Mouse (Mus musculus): ENCODE measurements around the gene Rbp3.

The Rbp3 gene

DNA sequence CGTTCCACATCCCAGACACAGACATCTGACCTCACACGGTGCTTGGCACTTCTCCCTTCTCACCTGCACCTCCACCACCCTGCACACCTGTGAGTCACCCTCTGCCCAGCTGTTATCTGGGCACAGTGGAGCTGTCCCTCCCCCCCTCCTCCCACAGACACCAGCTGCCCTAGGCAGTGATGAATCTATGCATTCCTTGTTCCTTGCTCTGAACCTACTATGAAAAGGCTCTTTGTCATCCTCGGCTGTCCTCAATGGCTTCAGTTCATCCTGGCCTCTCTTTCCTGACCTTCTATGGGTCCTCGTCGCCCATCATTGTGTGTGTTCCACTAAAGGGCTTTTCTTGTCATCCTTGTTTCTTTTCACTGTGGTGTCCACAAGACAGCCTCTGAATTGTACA is 20.9 kb downstream of the Rbp3 start:
- no peak for DNase-seq (ENCODE audit: low spot score in 2 of 2)

DNA sequence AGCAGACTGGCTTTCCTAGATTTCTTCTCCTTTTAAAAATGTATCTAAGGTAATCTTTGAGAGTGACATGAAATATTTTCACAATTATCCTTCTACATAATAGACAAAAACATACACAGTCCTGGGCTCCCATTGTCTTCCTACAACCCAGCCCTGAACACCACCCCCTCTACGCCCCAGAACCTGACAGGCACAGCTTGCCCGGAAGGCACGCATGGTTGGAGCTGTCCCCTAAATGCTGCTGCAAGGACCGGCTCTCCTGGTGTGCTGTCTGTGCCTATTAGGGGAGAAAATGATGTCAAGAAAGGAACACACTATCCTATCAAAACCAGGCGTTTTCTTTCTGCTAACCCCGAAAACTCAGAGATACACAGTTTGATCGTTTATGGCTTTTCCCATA is 23.9 kb downstream of the Rbp3 start:
- no peak for DNase-seq (ENCODE audit: low spot score in 2 of 2)

DNA sequence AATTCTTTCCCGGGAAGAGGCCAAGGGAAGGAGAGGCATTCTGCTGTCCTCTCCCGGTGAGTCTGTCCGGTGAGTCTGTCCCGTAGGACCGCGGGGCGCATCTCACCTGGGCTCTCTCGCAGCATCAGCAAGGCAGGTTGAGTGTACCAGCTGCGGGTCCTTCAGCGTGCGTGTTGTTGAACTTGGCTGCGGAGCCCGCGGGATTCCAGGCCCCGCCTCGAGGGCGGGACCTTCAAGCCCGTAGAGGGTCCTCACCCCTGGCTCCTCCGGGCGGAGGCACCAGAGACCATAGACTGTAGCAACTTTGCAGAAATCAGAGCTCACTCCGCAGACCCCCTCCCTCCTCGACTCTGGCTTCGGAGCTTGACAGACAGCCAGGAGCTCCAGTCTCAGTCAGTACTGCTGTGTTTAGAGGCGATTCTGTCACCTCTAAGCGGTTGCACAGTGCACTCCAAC is 24.8 kb downstream of the Rbp3 start, which contains the start of gene Zfp488:
Gene Zfp488, minus strand, starts transcription at position 161 of the 456 bp plus-strand sequence.
- no peak for DNase-seq (ENCODE audit: low spot score in 2 of 2)

DNA sequence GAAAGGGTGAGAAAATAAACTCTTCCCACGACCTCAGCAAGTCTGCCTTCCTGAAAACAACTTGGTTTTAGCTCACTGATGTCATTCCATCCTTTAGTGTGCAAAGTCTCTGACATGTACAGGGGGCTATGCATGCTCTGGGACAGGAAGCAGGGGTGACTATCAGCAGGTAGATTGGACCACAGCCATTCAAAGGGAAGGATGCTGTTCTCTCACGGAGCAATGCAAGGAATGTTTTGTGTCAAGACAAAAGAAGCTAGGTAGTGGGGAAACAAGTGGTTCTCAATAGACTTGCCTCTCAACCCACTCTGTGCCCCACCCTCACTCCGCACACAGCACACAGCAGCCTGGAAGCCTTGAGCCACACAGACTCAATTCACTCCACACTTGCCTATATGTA is 35.4 kb downstream of the Rbp3 start:
- DNase-seq (ENCODE audit: low spot score in 2 of 2), result no peak

DNA sequence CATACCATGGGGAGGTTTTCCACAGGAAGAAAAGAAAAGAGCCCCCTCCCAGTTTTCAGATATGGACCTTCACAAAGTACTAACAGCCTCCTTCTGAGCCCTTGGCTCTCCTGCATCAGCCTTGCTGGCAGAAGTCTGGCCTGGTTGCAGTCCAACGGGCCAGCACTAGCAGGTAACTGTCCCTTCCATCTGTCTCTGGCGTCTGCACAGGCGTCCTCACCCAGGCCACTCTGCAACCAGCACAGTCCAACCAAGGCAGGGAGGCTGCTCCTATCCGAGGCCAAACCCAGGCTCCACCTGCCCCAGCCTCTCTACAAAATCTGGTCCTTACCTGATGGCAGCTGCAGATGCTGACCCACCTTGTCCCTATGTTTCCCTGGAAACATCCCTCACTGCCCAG is 38.2 kb downstream of the Rbp3 start:
- DNase-seq (ENCODE audit: low spot score in 2 of 2), result no peak

DNA sequence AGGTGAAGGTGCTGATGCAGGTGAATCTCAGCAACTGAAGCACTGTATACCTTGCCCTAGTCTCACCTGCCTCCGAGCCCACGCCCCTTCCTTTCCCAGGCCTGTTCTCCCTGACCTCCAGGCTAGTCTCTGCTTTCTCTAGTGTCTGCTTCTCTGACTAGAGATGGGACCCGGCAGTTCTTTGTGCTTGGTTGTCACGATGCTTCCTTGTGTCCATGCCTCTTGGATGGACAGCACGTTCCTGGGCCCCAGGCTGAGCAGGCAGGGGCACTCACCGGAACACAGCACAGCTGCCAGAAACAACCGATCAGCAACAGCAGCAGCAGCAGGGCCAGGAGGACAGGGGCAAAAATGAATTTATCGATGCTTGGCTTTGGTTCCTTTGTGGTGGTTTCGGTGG is 39.2 kb downstream of the Rbp3 start:
- DNase-seq (ENCODE audit: low spot score in 2 of 2), result no peak

DNA sequence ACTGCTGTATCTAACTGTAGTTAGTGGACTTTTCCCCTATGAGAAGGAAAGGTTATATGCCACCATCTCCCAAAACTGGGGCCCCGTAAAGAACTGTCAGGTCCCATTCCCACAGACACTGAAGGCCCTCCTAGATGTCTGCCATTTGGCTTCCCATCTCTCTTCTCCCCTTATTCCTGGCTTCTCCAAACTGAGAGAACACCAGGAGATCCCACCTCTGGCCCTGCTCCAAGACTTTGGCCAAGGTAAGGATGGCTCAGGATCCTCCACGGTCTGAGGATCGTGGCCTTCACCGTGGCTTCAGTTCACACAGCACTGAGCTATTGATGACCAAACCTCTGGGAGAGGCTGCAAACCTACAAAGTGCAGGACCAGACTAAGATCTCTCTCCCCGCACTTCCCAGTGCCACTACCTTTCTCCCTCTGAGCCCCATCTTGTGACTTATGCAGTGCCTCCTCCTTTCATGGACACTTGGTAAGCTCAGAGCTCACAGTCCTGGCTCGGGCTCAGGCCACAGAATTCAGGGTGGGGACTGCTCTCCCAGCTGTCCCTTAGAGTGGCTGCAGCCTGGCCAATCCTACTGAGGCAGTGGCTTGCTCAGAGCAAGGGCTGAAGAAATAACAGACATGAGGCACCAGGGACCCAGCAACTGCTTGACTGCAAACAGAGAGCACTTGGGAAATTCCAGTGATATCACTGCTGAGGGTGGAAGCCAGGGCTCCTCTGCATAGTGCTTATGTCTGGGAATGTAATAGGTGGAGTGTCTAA is 39.9 kb downstream of the Rbp3 start:
- no peak for DNase-seq (ENCODE audit: low spot score in 2 of 2)

DNA sequence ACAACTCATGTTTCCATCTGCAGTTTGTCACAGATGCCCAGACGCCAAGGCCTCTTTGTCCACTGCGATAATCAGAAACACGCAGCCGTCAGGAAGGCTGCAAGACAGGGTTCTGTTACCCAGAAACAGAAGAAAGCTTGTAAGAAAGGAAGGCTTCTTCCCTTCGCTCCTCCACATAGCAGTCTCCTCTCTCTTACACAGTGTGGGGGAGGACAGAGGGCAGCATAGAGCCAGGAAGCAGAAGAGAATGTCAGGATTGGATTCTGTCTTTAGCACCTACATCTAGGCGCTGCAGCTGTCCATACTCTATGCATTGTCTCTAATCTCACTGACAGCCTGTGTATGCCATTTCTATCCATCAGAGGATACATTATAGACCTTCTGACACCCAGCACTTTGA is 43.6 kb downstream of the Rbp3 start:
- no peak for DNase-seq (ENCODE audit: low spot score in 2 of 2)

DNA sequence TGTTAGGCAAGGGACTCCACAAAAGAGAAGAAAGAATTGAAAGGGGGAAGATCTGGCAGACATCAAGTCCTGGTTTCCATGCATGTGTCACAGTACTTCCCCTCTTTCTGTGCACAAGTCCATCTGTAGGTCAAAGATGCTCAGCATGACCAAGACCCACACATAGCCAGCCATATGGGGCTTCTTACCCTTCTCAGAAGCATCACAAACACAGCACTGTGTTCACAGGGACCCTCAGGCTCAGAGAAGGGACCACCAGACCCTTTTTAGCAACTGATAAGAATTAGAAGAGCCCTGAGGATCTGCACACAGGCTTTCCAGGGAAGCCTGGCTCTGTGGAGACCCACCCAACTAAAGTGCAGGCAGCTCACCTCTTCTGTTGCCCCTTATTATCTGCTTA is 46.3 kb downstream of the Rbp3 start:
- DNase-seq (ENCODE audit: low spot score in 2 of 2), result no peak

DNA sequence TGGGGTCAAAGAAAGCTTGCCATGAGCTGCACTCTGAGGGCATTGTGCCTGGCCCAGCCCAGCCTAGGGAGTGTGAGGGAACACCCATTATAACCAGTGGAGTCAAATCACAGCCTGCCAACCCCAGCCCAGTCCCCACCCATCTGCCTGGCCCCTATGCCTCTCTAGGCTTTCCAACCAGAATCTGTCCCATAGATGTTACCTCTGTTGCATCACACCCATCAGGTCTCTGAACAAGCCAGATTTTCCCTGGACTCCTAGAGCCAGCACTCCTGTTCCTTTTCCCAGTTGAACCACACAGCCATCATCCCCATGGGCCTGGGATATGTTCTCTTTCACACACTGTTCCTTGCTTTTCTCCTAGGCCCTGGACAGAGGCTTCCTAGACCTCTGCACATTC is 47.6 kb downstream of the Rbp3 start:
- DNase-seq (ENCODE audit: low spot score in 2 of 2), result no peak

DNA sequence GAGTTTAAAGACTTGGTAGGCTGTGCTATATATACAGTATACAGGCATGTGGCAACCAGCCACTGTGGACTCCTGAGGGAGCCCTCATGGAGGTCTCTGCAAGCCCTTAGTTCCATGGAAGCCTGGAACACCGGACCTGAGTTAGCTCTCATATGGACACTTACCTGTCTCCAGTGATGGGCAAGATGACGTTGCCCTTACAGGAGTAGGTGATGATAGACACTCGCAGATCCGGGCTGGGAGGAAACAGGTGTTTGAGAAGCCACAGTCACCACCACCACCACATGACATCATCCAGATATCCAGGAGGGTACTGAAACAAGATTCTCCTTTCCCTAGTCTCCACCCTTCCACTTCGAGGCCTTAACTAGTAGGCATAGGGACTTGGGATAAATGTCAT is 48.6 kb downstream of the Rbp3 start:
- DNase-seq (ENCODE audit: low spot score in 2 of 2), result no peak
